Mouse (Mus musculus): Measurements from ENCODE around the gene Fez2. TPM values are rescaled to one million over a fixed set of nuclear protein-coding genes. Genes with fewer than 3 reads are reported as not detected.

The Fez2 gene
- 67.0 and 68.7 TPM in 2 replicates for polyA plus RNA-seq (2021; fragmentation: Nextera tagmentation)
- long read RNA-seq, experiment 1, transcript Fez2-206 (10 exons, 2,001 nt): minor isoform, 11 of 414 reads
- long read RNA-seq, experiment 1, transcript Fez2-201 (8 exons, 1,939 nt): minor isoform, 113 of 414 reads
- long read RNA-seq, experiment 1, transcript Fez2-202 (9 exons, 2,041 nt): major isoform, 268 of 414 reads
- long read RNA-seq, experiment 1, partial matches to known transcripts: 3 of 414 reads
- long read RNA-seq, experiment 1, other reads (novel, unspliced or antisense): 19 of 414 reads
- long read RNA-seq, experiment 2, transcript Fez2-201 (8 exons, 1,939 nt): minor isoform, 17 of 122 reads
- long read RNA-seq, experiment 2, transcript Fez2-202 (9 exons, 2,041 nt): major isoform, 63 of 122 reads
- long read RNA-seq, experiment 2, transcript Fez2-206 (10 exons, 2,001 nt): minor isoform, 5 of 122 reads
- long read RNA-seq, experiment 2, partial matches to known transcripts: 21 of 122 reads
- long read RNA-seq, experiment 2, other reads (novel, unspliced or antisense): 16 of 122 reads

DNA sequence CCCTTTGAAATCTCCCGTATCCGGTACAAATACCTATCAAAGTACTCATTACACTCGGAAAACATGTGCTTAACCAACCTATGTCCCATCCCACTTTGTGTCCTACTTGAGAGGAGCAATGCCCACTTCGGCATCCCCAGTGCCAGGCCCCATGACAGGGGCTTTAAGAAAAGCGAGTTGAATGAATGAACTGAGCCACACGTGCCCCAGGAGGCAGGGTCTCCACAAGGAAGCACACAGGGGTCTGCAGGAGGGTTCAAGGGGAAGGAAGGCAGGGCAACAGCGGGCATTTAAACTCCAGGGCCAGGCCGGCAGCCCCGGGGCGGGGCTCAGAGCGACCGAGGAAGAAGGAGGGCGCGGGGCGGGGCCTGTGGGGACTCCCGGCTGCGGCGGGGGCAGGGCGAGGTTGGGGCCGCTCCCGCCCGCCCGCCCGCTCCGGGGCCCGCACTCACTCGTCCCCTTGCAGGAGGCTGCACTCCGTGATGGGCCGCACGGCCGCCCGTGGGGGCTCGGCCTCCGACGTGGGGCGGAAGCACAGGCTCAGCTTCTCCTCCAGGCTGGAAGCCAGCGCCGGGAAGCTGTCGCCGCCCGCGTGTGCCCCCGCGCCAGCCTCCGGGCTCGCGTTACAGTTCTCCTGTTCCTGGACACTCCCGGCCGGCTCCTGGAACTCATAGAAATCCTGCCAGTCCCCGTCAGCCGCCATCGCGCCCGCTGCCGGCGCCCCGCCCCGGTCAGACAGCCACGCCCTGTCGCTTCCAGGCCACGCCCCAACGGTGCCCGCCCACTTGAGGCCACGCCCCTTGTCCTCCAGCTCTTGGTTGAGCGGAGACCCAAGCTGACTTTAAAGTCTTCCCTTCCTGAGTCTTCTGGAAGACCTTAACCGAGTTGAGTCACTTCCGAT lies at the start of gene Fez2:
TSS of gene Fez2 (minus strand) at position 772 of the 901 bp plus-strand sequence.

Other genes with a start within 250 kb of the Fez2 start
- gene Crim1, start 217.9 kb downstream of the Fez2 start, polyA plus RNA-seq (2021; fragmentation: Nextera tagmentation): 8.6 and 11.5 TPM in 2 replicates
- gene Vit, start 89.9 kb upstream of the Fez2 start, polyA plus RNA-seq (2021; fragmentation: Nextera tagmentation): 1.2 and 1.4 TPM in 2 replicates

Data from left cerebral cortex, adult 6 months (tissue).